Mouse (Mus musculus) layer of hippocampus, adult 9-11 months (tissue): ENCODE measurements around the gene Pdzd4.

Source experiments
- DNase-seq: peaks from one replicate; pipeline ENCODE4 v3.0.0; 2022

Pdzd4 gene

GRCm38 (mm10) chrX:73785666-73786065 is 39.1 kb downstream of the Pdzd4 start:
- DNase-seq: no peak

- no peak for DNase-seq
Observed at GRCm38 (mm10) chrX:73782227-73782626, 42.5 kb downstream of the Pdzd4 start.

GRCm38 (mm10) chrX:73774802-73775483 is 49.8 kb downstream of the Pdzd4 start:
- no peak for DNase-seq

GRCm38 (mm10) chrX:73774168-73774760 is 50.5 kb downstream of the Pdzd4 start, which contains the start of gene Srpk3:
Srpk3 (plus strand) TSS chrX:73774405.
- peak; percentile 52 for DNase-seq

GRCm38 (mm10) chrX:73767267-73767666 is 57.5 kb downstream of the Pdzd4 start:
- DNase-seq: no peak

- peak; percentile 70 for DNase-seq
Observed at GRCm38 (mm10) chrX:73765311-73765710, 59.5 kb downstream of the Pdzd4 start.

GRCm38 (mm10) chrX:73758611-73759290 is 66.0 kb downstream of the Pdzd4 start:
- peak; percentile 63 for DNase-seq

- peak; percentile 71 for DNase-seq
Observed at GRCm38 (mm10) chrX:73756334-73757140, 68.2 kb downstream of the Pdzd4 start, which contains the start of gene Plxnb3. Plxnb3 (plus strand) TSS chrX:73757090.

- no peak for DNase-seq
Observed at GRCm38 (mm10) chrX:73748977-73749376, 75.8 kb downstream of the Pdzd4 start.

- DNase-seq: no peak
Observed at GRCm38 (mm10) chrX:73744774-73745481, 79.8 kb downstream of the Pdzd4 start.
